Mouse (Mus musculus) bone marrow, adult 2 months (tissue): ENCODE results near the gene Nudt2.

Source experiments
- CTCF ChIP-seq: fragments of 200-500 bp; IDR thresholded peaks from 2 replicates; pipeline ENCODE4 v1.5.1; 2011; ENCODE audit warnings: low read length, control low read depth; ENCODE audit not compliant: control insufficient read depth, insufficient read depth
- POLR2A ChIP-seq: fragments of 200-500 bp; IDR thresholded peaks from 2 replicates; pipeline ENCODE4 v1.6.1; 2011; ENCODE audit warnings: low read depth, mild to moderate bottlenecking, control low read depth, low read length, borderline replicate concordance; ENCODE audit not compliant: control insufficient read depth

- TF ChIP-seq CTCF = no peak
- no peak for TF ChIP-seq POLR2A
Observed at GRCm38 (mm10) chr4:41481601-41482017, 16.7 kb downstream of the Nudt2 start.
